Mouse (Mus musculus) megakaryocyte, adult 5-6 weeks (primary cell): Measurements from ENCODE around the gene Clasp2. TPM values are rescaled to one million over a fixed set of nuclear protein-coding genes. Genes with fewer than 3 reads are reported as not detected.
"Not testable (repeated sequence)": the region's sequence is repeated elsewhere in the genome, so short reads cannot be mapped to it uniquely, and the experiment has no call there.

Source experiments
- ATAC-seq: 2 replicates; pipeline ENCODE4 v1.8.0; 2016; ENCODE audit warnings: mild to moderate bottlenecking, inconsistent platforms; ENCODE audit not compliant: poor library complexity, severe bottlenecking
- total RNA-seq, 2 experiments: library from RNA; stranded (forward) in 1 of 2; stranded (reverse) in 1 of 2; fragments of 153-499, 151-499 nt in 1 of 2; fragments of 221-1000, 200-1000 nt in 1 of 2; gene quantifications; 2 replicates each; pipeline versions ENCODE4 v1.2.3 to v1.2.4; 2015 to 2017

Gene Clasp2
- total RNA-seq, 2 experiments from 2014 or later = 32.2 TPM

- no peak for ATAC-seq
Measured at GRCm38 (mm10) chr9:113813086-113813485, 71.8 kb downstream of the Clasp2 start.

- ATAC-seq = no peak
Measured at GRCm38 (mm10) chr9:113815836-113816235, 74.6 kb downstream of the Clasp2 start.

GRCm38 (mm10) chr9:113822150-113822549 is 80.9 kb downstream of the Clasp2 start:
- no peak for ATAC-seq

GRCm38 (mm10) chr9:113828719-113829118 is 87.4 kb downstream of the Clasp2 start:
- ATAC-seq = no peak

GRCm38 (mm10) chr9:113830219-113830618 is 88.9 kb downstream of the Clasp2 start:
- ATAC-seq = peak; percentile 79

GRCm38 (mm10) chr9:113833481-113833880 is 92.2 kb downstream of the Clasp2 start:
- no peak for ATAC-seq

- ATAC-seq = peak; percentile 54
Measured at GRCm38 (mm10) chr9:113837001-113837400, 95.7 kb downstream of the Clasp2 start.

- ATAC-seq = no peak; the same call in 1 of the 2 replicates
Measured at GRCm38 (mm10) chr9:113837461-113837860, 96.2 kb downstream of the Clasp2 start.

- no peak for ATAC-seq
Measured at GRCm38 (mm10) chr9:113844029-113844428, 102.8 kb downstream of the Clasp2 start.

GRCm38 (mm10) chr9:113855441-113855840 is 114.2 kb downstream of the Clasp2 start:
- ATAC-seq = no peak

GRCm38 (mm10) chr9:113857281-113857928 is 116.1 kb downstream of the Clasp2 start:
- no peak for ATAC-seq

- ATAC-seq = no peak
Measured at GRCm38 (mm10) chr9:113857929-113858440, 116.7 kb downstream of the Clasp2 start.

GRCm38 (mm10) chr9:113859420-113859819 is 118.1 kb downstream of the Clasp2 start:
- ATAC-seq = peak; percentile 63

GRCm38 (mm10) chr9:113863370-113863999 is 122.2 kb downstream of the Clasp2 start:
- ATAC-seq = no peak

GRCm38 (mm10) chr9:113867951-113868350 is 126.7 kb downstream of the Clasp2 start:
- ATAC-seq = no peak

GRCm38 (mm10) chr9:113894903-113895302 is 153.6 kb downstream of the Clasp2 start:
- ATAC-seq = peak; percentile 77

GRCm38 (mm10) chr9:113903136-113903535 is 161.9 kb downstream of the Clasp2 start:
- no peak for ATAC-seq

- not testable (repeated sequence) for ATAC-seq
Measured at GRCm38 (mm10) chr9:113904315-113904714, 163.0 kb downstream of the Clasp2 start.

- ATAC-seq = no peak
Measured at GRCm38 (mm10) chr9:113915789-113916188, 174.5 kb downstream of the Clasp2 start.

GRCm38 (mm10) chr9:113922677-113923076 is 181.4 kb downstream of the Clasp2 start:
- ATAC-seq = no peak

- ATAC-seq = no peak
Measured at GRCm38 (mm10) chr9:113924883-113925282, 183.6 kb downstream of the Clasp2 start.

- ATAC-seq = peak; percentile 63
Measured at GRCm38 (mm10) chr9:113928591-113928990, 187.3 kb downstream of the Clasp2 start.
